Mouse (Mus musculus): ENCODE measurements around the gene Foxred1.
A peak's percentile ranks its signal among the peaks of the same experiment; 100 is the strongest.

The Foxred1 gene

GRCm38 (mm10) chr9:35192983-35193542, 17.8 kb downstream of the Foxred1 start:
- no peak for DNase-seq (ENCODE audit: low spot score in 2 of 2)

- peak; percentile 42 to 49 for DNase-seq (ENCODE audit: low spot score in 2 of 2)
Measured at GRCm38 (mm10) chr9:35188700-35189099, 22.2 kb downstream of the Foxred1 start.

GRCm38 (mm10) chr9:35187351-35187903, 23.4 kb downstream of the Foxred1 start:
- no peak for DNase-seq (ENCODE audit: low spot score in 2 of 2)

- DNase-seq (ENCODE audit: low spot score in 2 of 2), result no peak
Measured at GRCm38 (mm10) chr9:35186430-35186829, 24.4 kb downstream of the Foxred1 start.

- no peak for DNase-seq (ENCODE audit: low spot score in 2 of 2)
Measured at GRCm38 (mm10) chr9:35183359-35183758, 27.5 kb downstream of the Foxred1 start.

GRCm38 (mm10) chr9:35182832-35183231, 28.0 kb downstream of the Foxred1 start:
- no peak for DNase-seq (ENCODE audit: low spot score in 2 of 2)

GRCm38 (mm10) chr9:35176124-35176659, 34.7 kb downstream of the Foxred1 start:
- no peak for DNase-seq (ENCODE audit: low spot score in 2 of 2)

GRCm38 (mm10) chr9:35175251-35176123, 35.4 kb downstream of the Foxred1 start, which contains the start of gene Dcps:
Gene Dcps (minus strand): TSS chr9:35176061.
- peak; percentile 98 for DNase-seq (ENCODE audit: low spot score in 2 of 2)

GRCm38 (mm10) chr9:35173331-35173730, 37.5 kb downstream of the Foxred1 start:
- DNase-seq (ENCODE audit: low spot score in 2 of 2), result no peak

- DNase-seq (ENCODE audit: low spot score in 2 of 2), result no peak
Measured at GRCm38 (mm10) chr9:35170071-35170470, 40.8 kb downstream of the Foxred1 start.

- no peak for DNase-seq (ENCODE audit: low spot score in 2 of 2)
Measured at GRCm38 (mm10) chr9:35166798-35167635, 43.8 kb downstream of the Foxred1 start.

- no peak for DNase-seq (ENCODE audit: low spot score in 2 of 2)
Measured at GRCm38 (mm10) chr9:35166144-35166797, 44.6 kb downstream of the Foxred1 start.

- DNase-seq (ENCODE audit: low spot score in 2 of 2), result no peak
Measured at GRCm38 (mm10) chr9:35164142-35164874, 46.5 kb downstream of the Foxred1 start.

GRCm38 (mm10) chr9:35163011-35163690, 47.7 kb downstream of the Foxred1 start:
- no peak for DNase-seq (ENCODE audit: low spot score in 2 of 2)

- no peak for DNase-seq (ENCODE audit: low spot score in 2 of 2)
Measured at GRCm38 (mm10) chr9:35161721-35162120, 49.1 kb downstream of the Foxred1 start.

- no peak for DNase-seq (ENCODE audit: low spot score in 2 of 2)
Measured at GRCm38 (mm10) chr9:35160662-35161061, 50.2 kb downstream of the Foxred1 start.

GRCm38 (mm10) chr9:35158477-35158876, 52.4 kb downstream of the Foxred1 start:
- no peak for DNase-seq (ENCODE audit: low spot score in 2 of 2)

- DNase-seq (ENCODE audit: low spot score in 2 of 2), result no peak
Measured at GRCm38 (mm10) chr9:35156862-35157261, 54.0 kb downstream of the Foxred1 start.

GRCm38 (mm10) chr9:35156002-35156710, 54.7 kb downstream of the Foxred1 start:
- peak in 1 of 2 experiments; percentile 33 for DNase-seq (ENCODE audit: low spot score in 2 of 2)

Measured in right cerebral cortex, adult 2 months (tissue).